Mouse (Mus musculus) midbrain, embryonic 15.5 days (tissue): ENCODE measurements around the gene Cir1. TPM values are rescaled to one million over a fixed set of nuclear protein-coding genes. Genes with fewer than 3 reads are reported as not detected.
A peak's percentile ranks its signal among the peaks of the same experiment; 100 is the strongest.

Source experiments
- ATAC-seq: fragments of 200-750 bp; cut with Nextera tagmentation; replicated peaks from 2 replicates; pipeline ENCODE4 v1.8.0; 2017; ENCODE audit warnings: moderate TSS enrichment
- H3K27ac ChIP-seq: fragments of 300-500 bp; sonication (generic); 2 replicates; pipeline ENCODE4 v1.5.1; 2015; ENCODE audit warnings: mild to moderate bottlenecking, inconsistent platforms
- H3K27me3 ChIP-seq: fragments of 300-500 bp; sonication (generic); replicated peaks from 2 replicates; pipeline ENCODE4 v1.6.1; 2015; ENCODE audit warnings: inconsistent platforms
- H3K36me3 ChIP-seq: fragments of 300-500 bp; sonication (generic); replicated peaks from 2 replicates; pipeline ENCODE4 v1.6.1; 2015; ENCODE audit warnings: inconsistent platforms
- H3K4me1 ChIP-seq: fragments of 300-500 bp; sonication (generic); 2 replicates; pipeline ENCODE4 v1.6.1; 2015; ENCODE audit warnings: inconsistent platforms
- H3K4me2 ChIP-seq: fragments of 300-500 bp; sonication (generic); 2 replicates; pipeline ENCODE4 v1.6.1; 2015; ENCODE audit warnings: inconsistent platforms, mild to moderate bottlenecking, moderate library complexity
- H3K4me3 ChIP-seq: fragments of 300-500 bp; sonication (generic); 2 replicates; pipeline ENCODE4 v1.5.1; 2015; ENCODE audit warnings: mild to moderate bottlenecking, inconsistent platforms
- H3K9ac ChIP-seq: fragments of 300-500 bp; sonication (generic); 2 replicates; pipeline ENCODE4 v1.6.1; 2015; ENCODE audit warnings: mild to moderate bottlenecking, inconsistent platforms
- H3K9me3 ChIP-seq: fragments of 300-500 bp; sonication (generic); 2 replicates; pipeline ENCODE4 v1.6.1; 2016; ENCODE audit warnings: inconsistent platforms
- WGBS: fragments of 180-500 bp; shearing (Covaris S2); methylation state at CpG from one replicate; pipeline ENCODE4 v1.1.7; 2015; ENCODE audit warnings: mixed read lengths; 5-methylcytosine and 5-hydroxymethylcytosine counted together
- polyA plus RNA-seq: library from polyadenylated mRNA; unstranded; fragments of >200 nt; fragmentation: Nextera tagmentation; extraction: Ambion mirVana; gene quantifications from 2 replicates; pipeline ENCODE4 v1.2.1, GENCODE M21; 2015

The Cir1 gene
- polyA plus RNA-seq, 1 experiment from 2014 or later, result 27.4 TPM

DNA sequence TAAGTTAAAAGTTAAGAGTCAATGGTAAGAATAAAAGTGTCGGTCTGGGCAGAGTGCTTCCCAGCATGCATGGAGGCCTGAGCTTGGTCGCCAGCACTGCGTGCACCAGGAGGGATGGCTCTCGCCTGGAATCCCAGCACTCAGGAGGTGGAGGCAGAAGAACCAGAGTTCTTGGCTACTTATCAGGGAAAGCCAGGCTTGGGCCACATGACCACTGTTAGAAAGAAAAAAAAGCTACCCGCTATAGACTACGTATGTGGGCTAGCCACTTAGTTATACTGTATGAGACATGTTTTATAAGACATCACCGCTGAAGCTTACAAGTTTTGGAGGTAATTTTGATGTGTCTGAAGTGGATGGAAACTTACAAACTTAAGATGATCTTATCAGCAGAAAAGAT lies 14.3 kb downstream of the Cir1 start:
- H3K4me2 ChIP-seq, result no peak overlapping the region
- no peaks in the 10 kb centered on the region for H3K4me1 ChIP-seq
- H3K4me3 ChIP-seq, result no peak overlapping the region
- no peak overlapping the region for H3K9ac ChIP-seq
- 76% methylated on average over 7 of the region's 7 CpGs for WGBS
- H3K27ac ChIP-seq, result no peak overlapping the region
- ATAC-seq, result no peak
- H3K27me3 ChIP-seq, result no peaks in the 10 kb centered on the region
- peaks cover 15% of the 10 kb centered on the region; the same call in 1 of the 2 replicates for H3K36me3 ChIP-seq
- H3K9me3 ChIP-seq, result no peaks in the 10 kb centered on the region

DNA sequence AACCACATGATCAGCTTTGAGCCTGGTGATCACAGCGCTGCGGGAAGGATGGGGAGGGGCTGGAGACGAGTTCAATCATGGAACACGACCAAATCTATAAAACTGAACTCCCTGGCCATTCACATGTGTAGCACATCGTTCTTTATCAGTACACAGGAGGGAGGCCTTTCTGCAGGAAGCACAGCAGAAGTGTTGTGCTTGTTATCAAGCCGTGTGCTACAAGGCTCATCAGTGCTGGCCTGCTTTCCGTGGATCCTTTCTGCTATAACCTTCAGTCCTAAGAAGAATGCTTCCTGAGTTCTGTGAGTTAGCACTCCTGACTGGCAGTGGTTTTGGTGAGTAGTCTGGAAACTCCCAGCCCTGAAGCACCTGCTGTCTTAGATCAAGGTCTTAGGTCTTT lies 17.5 kb downstream of the Cir1 start:
- H3K4me3 ChIP-seq, result no peak overlapping the region
- no peak overlapping the region for H3K9ac ChIP-seq
- no peak overlapping the region for H3K4me2 ChIP-seq
- no peaks in the 10 kb centered on the region for H3K9me3 ChIP-seq
- no peaks in the 10 kb centered on the region for H3K27me3 ChIP-seq
- H3K36me3 ChIP-seq, result no peaks in the 10 kb centered on the region; the same call in 1 of the 2 replicates
- WGBS, result 86% methylated on average over 7 of the region's 7 CpGs
- H3K27ac ChIP-seq, result no peak overlapping the region
- H3K4me1 ChIP-seq, result no peaks in the 10 kb centered on the region
- no peak for ATAC-seq

DNA sequence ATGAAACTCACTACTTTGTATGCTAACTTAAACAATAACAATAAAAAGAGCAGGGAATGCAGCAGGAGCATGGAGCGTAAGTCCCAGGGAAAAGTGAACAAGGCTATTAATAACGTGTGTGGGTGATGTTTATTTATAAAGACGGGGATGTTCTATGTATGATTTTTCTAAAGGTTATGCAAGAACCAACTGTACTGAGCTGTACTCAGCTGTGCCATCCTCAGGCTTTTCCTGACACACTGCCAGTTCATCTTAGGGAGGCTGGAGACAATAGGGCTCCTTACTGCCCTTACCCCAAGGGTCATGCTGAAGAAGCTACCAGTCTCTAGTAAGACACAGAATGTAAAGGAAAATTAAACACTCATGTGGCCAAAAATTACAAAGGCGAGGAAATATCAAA lies 21.4 kb downstream of the Cir1 start:
- H3K4me1 ChIP-seq, result no peaks in the 10 kb centered on the region
- WGBS, result 90% methylated on average over 4 of the region's 4 CpGs
- no peak overlapping the region for H3K27ac ChIP-seq
- H3K27me3 ChIP-seq, result no peaks in the 10 kb centered on the region
- no peaks in the 10 kb centered on the region for H3K9me3 ChIP-seq
- no peaks in the 10 kb centered on the region; the same call in 1 of the 2 replicates for H3K36me3 ChIP-seq
- H3K4me3 ChIP-seq, result no peak overlapping the region
- H3K4me2 ChIP-seq, result no peak overlapping the region
- H3K9ac ChIP-seq, result no peak overlapping the region
- ATAC-seq, result no peak

DNA sequence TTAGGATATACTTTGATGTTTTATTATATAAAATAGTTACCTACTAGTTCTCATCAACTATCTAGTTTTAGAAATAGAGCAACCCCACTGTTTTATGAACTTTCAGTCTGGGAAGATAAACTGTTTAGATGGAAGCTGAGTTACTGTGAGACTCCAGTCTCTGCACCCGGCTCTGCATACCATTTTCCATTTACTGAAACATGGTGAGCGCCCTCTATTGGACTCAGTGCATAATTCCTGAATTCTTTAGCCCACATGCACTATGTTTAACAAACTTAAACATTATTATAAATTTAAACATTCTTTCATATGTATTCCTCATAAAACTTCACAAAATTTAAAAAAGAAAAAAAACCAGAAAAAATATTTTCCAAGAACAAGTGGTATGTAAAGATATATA lies 26.9 kb downstream of the Cir1 start:
- Histone ChIP-seq H3K27me3 (peaks cover 19% of the 10 kb centered on the region), H3K36me3 (no peaks in the 10 kb centered on the region), H3K9me3 (no peaks in the 10 kb centered on the region), H3K4me1 (peaks cover 5% of the 10 kb centered on the region; the same call in 1 of the 2 replicates), H3K4me2 (no peak overlapping the region), H3K4me3 (no peak overlapping the region), H3K9ac (no peak overlapping the region), H3K27ac (no peak overlapping the region)
- ATAC-seq, result no peak
- WGBS, result 3% methylated on average over 2 of the region's 2 CpGs

DNA sequence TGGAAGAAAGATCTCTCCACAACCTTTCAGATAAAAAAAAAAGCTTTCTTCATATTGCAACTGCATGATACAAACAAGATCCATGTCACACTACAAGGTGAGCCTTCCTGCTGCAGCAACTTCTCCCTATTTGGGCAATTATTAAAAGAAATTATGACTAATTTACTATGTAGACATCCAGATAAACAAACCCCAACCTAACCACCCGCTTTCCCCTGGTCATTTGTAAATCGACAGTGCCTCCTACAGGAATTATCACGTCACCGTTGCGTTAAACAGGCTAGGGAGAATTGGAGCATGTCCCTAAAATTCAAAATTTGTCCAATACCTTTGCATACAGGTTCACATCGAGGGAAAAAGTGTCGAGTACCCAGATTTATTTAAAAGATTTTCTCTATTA lies 30.8 kb downstream of the Cir1 start:
- Histone ChIP-seq H3K9me3 (no peaks in the 10 kb centered on the region), H3K27me3 (peaks cover 48% of the 10 kb centered on the region), H3K4me2 (no peak overlapping the region), H3K27ac (no peak overlapping the region), H3K4me3 (no peak overlapping the region), H3K9ac (no peak overlapping the region), H3K4me1 (peaks cover 32% of the 10 kb centered on the region), H3K36me3 (no peaks in the 10 kb centered on the region)
- WGBS, result 11% methylated on average over 7 of the region's 7 CpGs
- no peak for ATAC-seq

DNA sequence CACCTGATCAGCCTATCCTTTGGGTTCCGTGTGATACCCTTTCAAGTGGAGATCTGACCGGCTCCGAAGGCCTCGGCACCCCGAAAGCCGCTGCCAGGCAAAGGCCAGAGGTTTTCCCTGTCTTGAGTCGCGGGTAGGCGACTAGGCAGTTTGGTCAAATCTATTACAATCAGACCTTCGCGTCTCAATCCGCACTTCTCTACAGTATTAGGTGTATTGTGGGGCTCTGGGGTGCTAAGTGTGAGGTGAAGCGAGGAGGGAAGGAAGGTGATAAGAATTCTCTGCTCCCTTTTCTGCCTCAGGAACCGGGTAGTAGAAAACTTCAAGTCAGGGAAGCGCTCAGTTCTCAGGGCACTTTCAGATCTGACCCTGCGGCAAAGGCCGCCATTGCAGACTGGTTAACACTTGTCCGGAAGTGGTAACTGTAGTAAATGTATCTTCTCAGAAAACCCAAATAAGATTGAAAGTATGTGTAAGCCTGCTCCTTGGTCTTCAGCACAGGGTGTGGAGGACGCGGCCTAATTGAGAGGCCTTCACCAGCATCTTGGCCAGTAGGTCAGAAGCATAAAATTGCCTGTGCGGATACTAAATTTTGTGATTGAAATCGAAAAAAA lies 31.3 kb downstream of the Cir1 start:
- peak overlapping the region; percentile 25; the same call in 1 of the 2 replicates for H3K4me2 ChIP-seq

DNA sequence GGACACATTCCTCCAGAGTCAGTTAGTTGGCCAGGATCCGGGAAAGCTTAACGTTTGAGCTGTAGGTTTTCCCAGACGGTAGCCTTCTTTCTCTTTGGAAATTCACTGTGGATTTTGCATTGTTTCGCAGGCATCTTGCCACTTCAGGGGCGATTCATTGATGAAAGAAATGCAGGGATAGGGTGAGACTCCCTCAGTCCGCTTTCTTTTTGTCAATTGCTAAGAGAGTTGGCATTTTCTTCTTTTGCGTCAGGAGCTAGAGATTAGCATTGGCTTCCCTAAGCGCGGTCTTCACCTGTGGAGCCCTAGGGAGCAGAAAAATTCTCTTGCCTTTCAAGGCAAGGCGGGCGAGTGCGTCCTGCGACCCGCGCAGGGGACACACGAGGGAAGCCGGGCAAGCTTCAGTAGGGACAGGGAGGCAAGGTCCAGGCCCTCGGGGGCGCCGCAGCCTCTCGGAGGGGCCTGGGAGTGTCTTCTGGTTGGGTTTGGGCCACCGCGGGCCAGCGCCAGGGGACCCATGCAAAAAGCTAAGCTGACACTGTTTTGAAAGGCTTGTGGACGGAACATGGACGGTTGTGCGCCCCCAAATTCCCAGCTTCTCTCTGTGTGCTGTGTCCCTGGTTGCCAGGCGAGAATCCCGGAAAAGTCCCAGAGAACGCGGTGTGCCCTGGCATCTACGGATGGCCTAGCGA lies 32.0 kb downstream of the Cir1 start:
- peaks cover 48% of the 10 kb centered on the region for H3K27me3 ChIP-seq
- peak overlapping the region; percentile 29; the same call in 1 of the 2 replicates for H3K27ac ChIP-seq
- H3K4me3 ChIP-seq, result peak overlapping the region; percentile 11; the same call in 1 of the 2 replicates
- peaks cover 32% of the 10 kb centered on the region for H3K4me1 ChIP-seq
- 2% methylated on average over 33 of the region's 33 CpGs for WGBS
- ATAC-seq, result no peak
- no peaks in the 10 kb centered on the region for H3K36me3 ChIP-seq
- H3K4me2 ChIP-seq, result peak overlapping the region; percentile 25; the same call in 1 of the 2 replicates
- H3K9ac ChIP-seq, result no peak overlapping the region
- H3K9me3 ChIP-seq, result no peaks in the 10 kb centered on the region

More for the DNA sequence above, 31.3 kb downstream of the Cir1 start:
- no peak for ATAC-seq
- 10% methylated on average over 22 of the region's 22 CpGs for WGBS
- peaks cover 32% of the 10 kb centered on the region for H3K4me1 ChIP-seq
- no peaks in the 10 kb centered on the region for H3K36me3 ChIP-seq
- 0 out of 2 replicates have a peak overlapping the region, but pooled peaks have one; percentile 10 for H3K27ac ChIP-seq
- H3K9me3 ChIP-seq, result no peaks in the 10 kb centered on the region
- 0 out of 2 replicates have a peak overlapping the region, but pooled peaks have one; percentile 11 for H3K4me3 ChIP-seq
- H3K9ac ChIP-seq, result no peak overlapping the region
- H3K27me3 ChIP-seq, result peaks cover 48% of the 10 kb centered on the region

DNA sequence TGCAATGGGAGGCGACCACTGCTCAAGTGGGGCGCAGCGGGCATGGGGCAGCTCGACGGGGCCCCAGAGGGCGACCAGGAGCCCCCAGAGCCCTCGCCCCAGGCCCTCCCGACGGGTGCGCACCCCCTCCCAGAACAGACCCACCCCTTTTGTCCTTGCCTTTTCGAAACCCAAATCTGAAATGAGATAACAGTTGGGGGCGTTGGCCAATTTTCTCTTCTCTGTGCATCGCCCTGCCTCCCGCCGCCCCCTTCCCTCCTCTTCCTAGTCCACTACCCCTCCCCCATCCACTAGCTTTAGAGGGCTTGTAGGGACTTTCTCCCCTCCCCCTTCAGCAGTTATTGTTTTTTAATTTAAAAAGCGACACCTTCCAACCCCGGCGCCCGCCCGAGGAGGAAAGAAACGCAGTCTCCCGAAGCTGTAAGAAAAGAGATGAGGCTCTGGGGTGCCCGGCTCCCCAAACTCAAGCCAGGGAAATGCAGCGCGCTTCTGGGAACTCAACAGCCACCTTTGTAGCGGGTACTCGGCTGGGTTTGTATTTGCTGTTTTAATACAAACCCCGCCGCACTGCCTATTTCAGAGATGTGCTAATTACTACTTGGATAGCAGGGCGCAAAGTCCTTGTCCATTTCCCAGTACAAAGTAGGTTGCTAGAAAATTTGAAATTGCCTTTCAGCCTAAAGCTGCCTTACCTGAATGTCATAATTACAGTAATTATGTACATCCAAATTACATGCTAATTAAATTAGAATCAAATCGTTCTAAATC lies 33.0 kb downstream of the Cir1 start:
- H3K9me3 ChIP-seq, result no peaks in the 10 kb centered on the region
- no peaks in the 10 kb centered on the region for H3K36me3 ChIP-seq
- 2% methylated on average over 30 of the region's 31 CpGs for WGBS
- peaks cover 48% of the 10 kb centered on the region for H3K27me3 ChIP-seq
- H3K9ac ChIP-seq, result no peak overlapping the region
- H3K4me2 ChIP-seq, result peak overlapping the region; percentile 34
- peak overlapping the region; percentile 4; the same call in 1 of the 2 replicates for H3K4me3 ChIP-seq
- peak overlapping the region; percentile 54 for H3K27ac ChIP-seq
- peaks cover 35% of the 10 kb centered on the region for H3K4me1 ChIP-seq
- ATAC-seq, result no peak

DNA sequence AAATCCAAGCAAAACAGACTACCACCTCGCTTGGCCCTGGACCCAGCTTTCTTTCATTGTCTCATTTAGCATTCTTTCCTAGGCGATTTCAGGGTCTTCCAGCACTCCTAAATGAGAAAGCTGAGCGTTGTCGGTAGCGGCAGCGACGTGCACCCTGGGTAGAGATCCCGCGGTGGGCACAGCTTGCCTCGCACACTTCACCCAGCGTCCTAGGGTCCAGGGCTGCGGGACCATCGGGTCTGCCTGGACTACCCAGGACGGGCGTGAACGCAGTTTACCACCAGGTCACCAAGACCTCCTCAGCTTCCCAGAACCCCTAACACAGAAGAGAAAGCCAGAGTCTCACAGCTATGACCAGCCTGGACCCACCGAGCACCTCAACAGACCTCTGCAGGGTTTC lies 33.6 kb downstream of the Cir1 start:
- no peak overlapping the region for H3K9ac ChIP-seq
- H3K4me3 ChIP-seq, result peak overlapping the region; percentile 4; the same call in 1 of the 2 replicates
- no peaks in the 10 kb centered on the region for H3K9me3 ChIP-seq
- peak overlapping the region; percentile 54 for H3K27ac ChIP-seq
- H3K4me1 ChIP-seq, result peaks cover 41% of the 10 kb centered on the region
- H3K36me3 ChIP-seq, result no peaks in the 10 kb centered on the region
- WGBS, result under 1% methylated on average over 17 of the region's 17 CpGs
- H3K27me3 ChIP-seq, result peaks cover 48% of the 10 kb centered on the region
- ATAC-seq, result peak; percentile 59
- peak overlapping the region; percentile 34 for H3K4me2 ChIP-seq

DNA sequence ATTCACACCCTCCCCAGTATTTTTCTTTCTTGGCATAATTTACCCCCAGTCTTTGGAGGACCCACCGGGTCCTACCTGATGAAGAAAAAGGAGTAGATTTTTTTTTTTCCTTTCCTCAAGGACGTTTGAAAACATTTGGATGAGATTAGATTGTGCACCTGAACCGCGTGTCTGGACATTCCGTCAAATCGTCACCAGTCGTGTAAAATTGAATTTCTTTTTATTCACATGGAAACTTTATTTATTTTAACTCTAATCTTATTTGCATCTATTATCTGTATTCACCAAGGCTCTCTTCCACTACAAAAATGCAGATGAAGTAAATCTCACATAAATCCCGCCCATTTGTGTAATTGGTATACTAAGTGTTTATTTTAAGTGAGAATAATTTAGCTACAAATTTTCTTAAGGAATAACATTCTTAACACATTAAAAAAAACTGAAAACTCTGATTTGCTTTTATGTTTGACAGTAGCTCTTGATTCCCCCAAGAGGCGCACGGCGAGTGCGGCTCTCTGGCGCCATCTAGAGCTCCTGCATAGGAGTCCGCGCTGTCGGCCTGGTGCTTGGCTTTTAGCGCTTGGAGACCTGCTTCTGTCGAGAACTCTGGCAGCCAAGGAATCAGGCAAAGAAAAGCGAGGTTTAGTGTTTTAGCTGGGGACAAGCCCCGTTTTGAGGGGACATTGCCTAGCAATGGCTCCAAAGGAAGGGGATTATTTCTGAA lies 34.2 kb downstream of the Cir1 start:
- H3K27ac ChIP-seq, result peak overlapping the region; percentile 65
- peaks cover 52% of the 10 kb centered on the region for H3K27me3 ChIP-seq
- no peaks in the 10 kb centered on the region for H3K36me3 ChIP-seq
- H3K9ac ChIP-seq, result no peak overlapping the region
- peaks cover 46% of the 10 kb centered on the region for H3K4me1 ChIP-seq
- peak overlapping the region; percentile 24; the same call in 1 of the 2 replicates for H3K4me3 ChIP-seq
- WGBS, result under 1% methylated on average over 20 of the region's 20 CpGs
- peak overlapping the region; percentile 34 for H3K4me2 ChIP-seq
- peak; percentile 83 for ATAC-seq
- H3K9me3 ChIP-seq, result no peaks in the 10 kb centered on the region

DNA sequence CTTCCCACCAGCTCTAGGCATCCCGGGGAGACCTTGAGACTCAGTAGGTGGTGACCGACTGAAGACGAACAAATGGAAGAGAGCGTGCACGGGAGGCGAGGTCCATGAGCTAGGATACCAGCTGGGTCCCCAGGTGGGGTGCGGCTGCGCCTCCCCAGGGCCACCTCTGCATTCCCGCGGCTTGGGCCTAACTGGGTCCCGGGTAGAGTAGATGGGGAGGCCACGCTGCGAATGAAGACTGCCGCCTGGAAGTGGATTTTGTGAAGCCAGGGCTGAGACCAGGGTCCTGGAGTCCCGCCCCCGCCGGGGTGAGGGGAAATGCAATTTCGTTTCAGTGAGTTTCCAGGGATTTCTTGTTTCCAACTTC lies 34.8 kb downstream of the Cir1 start:
- WGBS, result under 1% methylated on average over 18 of the region's 18 CpGs
- no peaks in the 10 kb centered on the region for H3K36me3 ChIP-seq
- peaks cover 52% of the 10 kb centered on the region for H3K4me1 ChIP-seq
- no peaks in the 10 kb centered on the region for H3K9me3 ChIP-seq
- ATAC-seq, result no peak
- H3K27me3 ChIP-seq, result peaks cover 52% of the 10 kb centered on the region
- peak overlapping the region; percentile 65 for H3K27ac ChIP-seq
- H3K4me3 ChIP-seq, result peak overlapping the region; percentile 24
- peak overlapping the region; percentile 31 for H3K4me2 ChIP-seq
- H3K9ac ChIP-seq, result no peak overlapping the region
